Mouse (Mus musculus) gonadal fat pad, adult 2 months (tissue): ENCODE measurements around the gene Dnah17. TPM values are rescaled to one million over a fixed set of nuclear protein-coding genes. Genes with fewer than 3 reads are reported as not detected.

Experiments
- DNase-seq: peaks from one replicate; pipeline ENCODE4 v3.0.0-alpha.2; 2012; ENCODE audit warnings: low read depth
- polyA plus RNA-seq: library from polyadenylated mRNA; depleted of rRNA; stranded (reverse); fragments of >200 nt; gene quantifications from 2 replicates; pipeline ENCODE4 v1.2.3, GENCODE M21; 2012; rRNA removed

Gene Dnah17
- polyA plus RNA-seq: 0.16 and 0.25 TPM in 2 replicates

DNA sequence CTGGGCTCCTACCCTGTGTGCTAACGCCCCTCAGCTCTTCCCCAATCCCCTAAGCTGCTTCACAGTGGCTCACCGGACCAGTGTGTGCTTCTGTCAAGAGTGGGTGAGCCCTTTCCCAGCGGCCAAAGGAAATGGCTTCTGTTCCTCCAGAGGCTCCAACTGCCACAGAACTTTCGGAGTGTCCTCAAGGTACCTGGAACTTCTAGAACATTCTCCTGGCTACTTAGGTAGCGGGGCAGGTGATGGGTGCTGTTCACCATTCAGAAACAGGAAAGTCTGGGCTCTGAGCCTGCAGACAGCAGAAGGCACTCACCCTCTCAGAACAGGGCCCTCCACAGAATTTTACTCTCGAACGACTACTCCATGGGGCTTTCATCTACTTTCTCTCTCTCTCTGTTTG, at the start of gene Dnah17:
TSS of gene Dnah17 (minus strand) at position 101 of the 400 bp plus-strand sequence.
- no peak for DNase-seq

GRCm38 (mm10) chr11:118180199-118180598, 49.8 kb upstream of the Dnah17 start:
- no peak for DNase-seq

- no peak for DNase-seq
Observed at GRCm38 (mm10) chr11:118178236-118178635, 47.8 kb upstream of the Dnah17 start.

DNA sequence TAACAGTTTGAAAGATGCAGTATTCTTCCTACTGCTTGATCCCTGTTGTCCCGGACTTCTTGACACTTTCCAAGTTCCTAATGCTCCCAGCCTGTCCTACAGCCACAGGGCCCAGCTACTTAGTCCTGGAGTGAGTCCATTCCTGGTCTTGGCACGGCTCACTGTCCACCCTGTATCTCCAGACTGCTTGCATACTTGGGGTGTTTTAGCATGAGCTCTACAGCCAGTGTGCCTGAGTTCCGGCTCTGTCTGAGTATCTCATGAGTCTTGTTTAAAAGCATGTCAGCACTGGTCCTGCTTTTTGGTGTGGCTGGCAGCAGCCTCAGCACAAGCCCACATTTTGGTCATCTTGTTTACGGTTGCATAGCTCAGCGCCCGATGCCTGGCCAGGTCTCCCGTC, 44.3 kb upstream of the Dnah17 start:
- no peak for DNase-seq

DNA sequence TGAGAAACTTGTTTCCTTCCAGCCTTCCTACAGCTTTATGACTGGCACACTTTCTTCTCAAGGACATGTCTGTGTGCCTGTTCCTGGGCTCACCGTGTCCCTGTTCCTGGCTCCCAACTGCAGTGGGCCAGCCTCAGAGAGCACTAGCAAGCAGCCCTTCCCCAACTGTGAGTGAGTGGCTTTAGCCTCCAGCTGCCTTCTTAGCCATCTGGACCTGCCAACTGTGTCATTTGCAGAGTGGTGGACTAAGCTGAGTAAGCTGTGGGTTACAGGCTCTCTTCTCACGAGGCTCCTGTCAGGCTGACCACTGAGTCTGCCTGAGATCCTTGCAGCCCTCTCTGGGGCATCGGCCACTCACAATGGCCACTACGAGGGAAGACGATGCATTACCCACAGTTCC, 42.3 kb upstream of the Dnah17 start:
- DNase-seq: no peak

GRCm38 (mm10) chr11:118170333-118170732, 39.9 kb upstream of the Dnah17 start:
- no peak for DNase-seq

DNA sequence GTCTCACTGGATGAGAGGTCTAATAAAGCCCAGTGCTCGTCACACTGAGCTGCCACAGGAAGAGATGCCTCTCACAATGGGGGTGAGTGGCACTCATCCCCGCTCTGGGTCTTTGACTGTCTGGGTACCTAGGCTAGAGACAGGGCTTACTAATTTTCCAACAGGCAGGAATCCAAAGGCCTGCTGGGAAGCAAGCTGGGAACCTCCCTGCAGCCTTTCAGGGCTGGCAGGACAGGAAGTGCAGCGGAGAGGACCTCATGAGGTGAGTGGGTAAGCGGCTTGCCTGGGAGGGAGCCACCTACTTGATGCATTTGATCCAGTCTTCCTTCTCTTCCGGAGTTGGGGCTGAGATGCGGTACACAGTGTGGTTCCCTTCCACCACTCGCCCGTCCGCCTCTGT, 38.3 kb upstream of the Dnah17 start:
- DNase-seq: no peak

DNA sequence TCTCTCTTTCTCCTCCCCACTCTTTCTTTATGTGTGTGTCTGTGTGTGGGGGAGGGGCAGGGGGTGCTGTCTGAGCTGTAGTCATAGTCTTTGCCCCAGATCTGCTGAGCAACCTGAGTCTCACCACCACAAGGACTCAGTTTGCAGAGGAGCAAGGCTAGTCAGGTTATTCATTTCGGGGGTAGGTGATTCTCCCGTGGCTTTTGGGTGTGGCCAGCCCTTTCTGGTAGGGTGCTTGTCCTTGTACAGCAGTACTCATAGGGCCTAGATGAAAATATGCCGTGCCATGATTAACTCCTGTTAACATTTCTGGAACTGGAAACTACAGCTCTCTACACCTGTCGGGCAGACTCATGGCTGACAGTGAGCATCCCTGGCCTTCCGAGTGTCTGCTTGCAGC, 36.2 kb upstream of the Dnah17 start:
- DNase-seq: no peak

DNA sequence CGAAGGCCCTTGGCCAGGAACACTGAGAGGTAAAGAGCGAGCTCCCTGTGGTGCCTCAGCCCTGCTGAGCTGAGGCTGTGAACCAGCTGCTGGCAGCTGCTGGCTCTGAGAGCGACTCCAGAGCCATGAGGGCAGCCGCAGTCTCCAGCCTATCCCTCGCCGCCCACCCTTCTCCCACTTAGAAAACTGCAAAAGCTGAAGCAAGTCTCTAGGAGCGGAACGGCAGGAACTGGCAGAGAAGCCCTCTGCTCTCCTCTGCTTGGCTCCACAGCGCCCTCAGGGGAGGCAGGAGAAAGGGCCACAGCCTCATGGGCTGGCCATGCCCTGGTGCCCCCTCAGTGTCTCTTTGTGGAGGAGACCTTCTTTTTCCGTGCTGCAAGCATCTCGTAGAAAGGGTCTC, 35.2 kb upstream of the Dnah17 start:
- no peak for DNase-seq

DNA sequence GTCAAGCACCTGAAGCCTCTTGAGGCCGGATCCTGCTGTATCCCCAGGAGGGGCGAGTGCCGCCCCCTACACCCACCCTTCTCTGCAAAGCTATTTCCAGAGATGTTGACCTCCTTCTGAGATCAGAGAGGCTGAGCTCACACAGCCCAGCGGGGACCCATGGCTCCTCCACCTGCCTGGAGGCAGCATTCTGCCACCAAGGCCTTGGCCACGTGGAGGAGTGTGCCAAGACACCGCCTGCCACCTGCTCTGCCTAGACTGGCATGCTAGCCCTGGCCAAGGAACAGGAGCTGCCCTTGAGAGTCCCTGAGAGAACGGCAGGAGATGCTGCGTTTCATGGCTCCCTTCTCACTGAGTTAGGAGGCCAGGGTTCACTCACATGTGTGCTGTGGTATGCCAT, 34.1 kb upstream of the Dnah17 start:
- DNase-seq: no peak

DNA sequence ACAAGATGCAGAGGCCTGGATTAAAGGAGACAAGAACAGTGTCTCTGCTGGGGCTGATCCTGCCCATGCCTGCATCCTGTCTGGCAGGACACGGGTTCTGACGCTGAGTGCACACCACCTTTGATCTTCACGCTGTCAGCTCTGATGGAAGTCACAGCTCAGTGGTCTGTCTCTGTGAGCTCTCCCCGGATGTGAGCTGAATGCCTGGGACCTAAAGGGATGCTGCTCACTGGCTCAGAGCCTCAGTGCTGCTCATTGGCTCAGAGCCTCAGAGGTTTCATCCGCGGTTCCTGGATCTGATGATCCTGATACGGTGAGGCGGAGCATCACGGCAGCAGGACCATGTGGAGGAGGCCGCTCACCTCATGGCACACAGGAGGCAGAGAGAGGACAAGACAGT, 31.8 kb upstream of the Dnah17 start:
- no peak for DNase-seq

- DNase-seq: no peak
Observed at GRCm38 (mm10) chr11:118161240-118161639, 30.8 kb upstream of the Dnah17 start.

GRCm38 (mm10) chr11:118160763-118161162, 30.3 kb upstream of the Dnah17 start:
- no peak for DNase-seq

GRCm38 (mm10) chr11:118158753-118159152, 28.3 kb upstream of the Dnah17 start:
- DNase-seq: no peak

- DNase-seq: no peak
Observed at GRCm38 (mm10) chr11:118156480-118157060, 26.1 kb upstream of the Dnah17 start.

DNA sequence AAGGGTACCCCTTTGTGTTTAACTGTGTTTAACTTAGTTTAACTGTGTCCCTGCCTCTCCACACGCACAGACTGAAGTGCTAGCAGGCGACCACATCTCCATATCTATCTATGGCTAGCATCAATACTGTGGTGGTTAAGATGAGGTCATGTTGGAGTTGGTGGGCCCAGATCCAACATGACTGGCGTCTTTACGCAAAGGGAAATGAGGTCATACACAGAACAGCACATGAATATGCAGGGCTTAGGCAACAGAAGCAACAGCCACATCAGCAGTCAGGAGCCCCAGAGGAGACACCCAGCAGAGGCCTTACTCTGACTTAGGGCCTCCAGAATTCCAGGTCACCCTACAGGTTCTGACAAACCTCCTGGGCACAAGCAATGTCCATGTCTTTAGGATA, 22.5 kb upstream of the Dnah17 start:
- DNase-seq: no peak

DNA sequence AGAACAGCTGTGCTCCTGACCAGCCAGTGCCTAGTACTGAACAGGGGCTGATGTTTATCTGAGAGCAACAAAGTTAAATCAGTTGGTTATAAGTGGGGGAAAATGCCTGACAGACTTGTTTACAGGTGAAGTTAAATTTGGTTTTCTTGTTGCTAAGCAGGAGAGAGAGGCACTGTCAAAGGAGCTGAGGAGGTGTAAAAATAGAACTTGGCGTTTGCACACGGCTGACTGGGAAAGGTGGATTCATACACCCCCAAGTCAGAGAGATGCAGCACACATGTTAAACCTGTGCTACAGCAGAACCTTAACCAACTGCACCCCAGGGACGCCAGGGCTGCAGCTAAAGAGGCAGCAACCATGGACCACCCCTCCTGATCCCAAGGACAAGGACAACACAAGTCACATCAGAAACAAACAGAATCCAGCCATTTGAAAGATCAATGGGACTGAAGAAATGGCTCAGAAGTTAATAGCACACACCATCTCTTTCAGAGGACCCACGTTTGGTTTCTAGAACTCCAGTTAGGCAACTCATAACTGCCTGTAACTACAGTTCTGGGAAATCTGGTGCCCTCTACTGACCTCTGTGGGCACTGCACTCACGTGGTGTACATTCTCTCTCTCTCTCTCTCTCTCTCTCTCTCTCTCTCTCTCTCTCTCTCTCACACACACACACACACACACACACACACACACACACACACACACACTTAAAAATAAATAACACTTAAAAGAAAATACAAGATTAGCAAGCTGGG, 21.2 kb upstream of the Dnah17 start:
- DNase-seq: no peak

- no peak for DNase-seq
Observed at GRCm38 (mm10) chr11:118150115-118150701, 19.8 kb upstream of the Dnah17 start.

DNA sequence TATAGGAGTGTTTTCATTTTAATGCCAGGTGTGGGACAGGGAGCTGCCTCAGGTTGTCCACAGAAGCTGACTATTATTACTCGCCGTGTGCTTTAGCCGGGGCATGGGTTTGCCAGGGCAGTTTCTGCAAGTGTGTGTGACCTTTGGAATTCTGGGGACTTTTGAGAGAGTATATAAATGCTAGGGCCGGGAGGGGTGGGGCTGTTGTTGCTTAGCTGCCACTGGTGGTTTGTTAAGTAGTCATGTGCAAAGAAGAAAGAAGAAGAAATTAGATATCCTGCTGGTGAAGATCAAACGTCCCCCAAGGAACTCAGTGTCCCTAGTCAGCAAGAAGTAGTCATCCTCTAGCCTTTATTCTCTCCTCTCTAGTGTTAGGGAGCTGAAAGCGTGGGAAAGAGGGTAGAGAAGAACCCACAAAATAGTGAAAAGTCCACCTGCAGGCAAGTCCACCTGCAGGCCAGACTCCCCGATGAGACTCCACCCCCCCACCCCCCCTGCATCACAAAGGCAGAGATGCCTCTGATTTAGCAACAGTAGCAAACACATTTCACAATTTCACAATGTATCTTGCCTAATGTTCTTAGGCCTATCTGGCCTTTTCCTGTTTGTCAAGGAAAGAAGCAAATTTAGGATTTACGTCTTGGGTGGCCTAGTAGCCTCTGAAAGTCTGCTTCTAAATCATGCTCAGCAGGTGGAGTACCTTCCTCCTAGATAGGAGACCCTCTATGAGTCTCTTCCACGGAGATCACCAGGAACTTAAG, 17.6 kb upstream of the Dnah17 start:
- DNase-seq: no peak

DNA sequence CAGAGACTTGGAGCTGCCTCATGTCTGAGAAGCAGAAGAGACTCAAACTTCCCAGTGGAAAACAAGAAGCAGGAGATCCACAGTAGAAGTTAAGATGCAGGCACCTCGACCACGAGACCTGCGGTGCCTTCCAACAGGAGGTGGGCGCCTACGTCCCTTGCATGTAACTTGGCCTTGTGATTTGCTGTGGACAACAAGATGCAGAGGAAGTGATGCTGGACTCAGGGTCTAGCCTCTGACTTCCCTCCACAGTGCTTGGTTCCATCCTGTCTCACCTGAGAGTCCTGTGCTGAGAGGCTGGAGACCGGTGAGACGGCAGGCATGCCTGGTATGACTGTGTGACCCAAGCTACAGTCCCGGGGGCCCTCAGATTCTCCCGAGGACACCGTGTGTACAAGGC, 16.0 kb upstream of the Dnah17 start:
- DNase-seq: no peak

- DNase-seq: no peak
Observed at GRCm38 (mm10) chr11:118145771-118146351, 15.4 kb upstream of the Dnah17 start.

- no peak for DNase-seq
Observed at GRCm38 (mm10) chr11:118145092-118145491, 14.7 kb upstream of the Dnah17 start.
